Mouse (Mus musculus) retina, adult 2 months (tissue): ENCODE data around the gene Olfr279.
"Not testable (repeated sequence)": the region's sequence is repeated elsewhere in the genome, so short reads cannot be mapped to it uniquely, and the experiment has no call there.

Source experiments
- DNase-seq: peaks from one replicate; pipeline ENCODE4 v3.0.0-alpha.2; 2012; ENCODE audit warnings: low read depth, low spot score

The Olfr279 gene

GRCm38 (mm10) chr15:98511386-98511928, 19.3 kb downstream of the Olfr279 start:
- no peak for DNase-seq

GRCm38 (mm10) chr15:98512232-98512631, 20.0 kb downstream of the Olfr279 start:
- no peak for DNase-seq

- DNase-seq: no peak
Observed at GRCm38 (mm10) chr15:98512799-98513321, 20.7 kb downstream of the Olfr279 start.

GRCm38 (mm10) chr15:98513676-98514075, 21.5 kb downstream of the Olfr279 start:
- DNase-seq: not testable (repeated sequence)

- DNase-seq: no peak
Observed at GRCm38 (mm10) chr15:98514146-98514545, 21.9 kb downstream of the Olfr279 start.

- DNase-seq: not testable (repeated sequence)
Observed at GRCm38 (mm10) chr15:98514845-98515244, 22.6 kb downstream of the Olfr279 start.

GRCm38 (mm10) chr15:98517380-98518355, 25.5 kb downstream of the Olfr279 start:
- DNase-seq: no peak

GRCm38 (mm10) chr15:98521245-98521644, 29.0 kb downstream of the Olfr279 start:
- DNase-seq: no peak

GRCm38 (mm10) chr15:98526057-98526456, 33.9 kb downstream of the Olfr279 start:
- no peak for DNase-seq

GRCm38 (mm10) chr15:98527056-98527771, 35.0 kb downstream of the Olfr279 start:
- DNase-seq: no peak

- DNase-seq: no peak
Observed at GRCm38 (mm10) chr15:98528066-98528563, 35.9 kb downstream of the Olfr279 start.

- DNase-seq: no peak
Observed at GRCm38 (mm10) chr15:98532281-98532680, 40.1 kb downstream of the Olfr279 start.

GRCm38 (mm10) chr15:98533035-98533531, 40.9 kb downstream of the Olfr279 start:
- no peak for DNase-seq

GRCm38 (mm10) chr15:98533881-98534627, 41.9 kb downstream of the Olfr279 start, which contains the start of gene Kansl2:
Kansl2 (minus strand) TSS chr15:98534264.
- DNase-seq: peak; percentile 96

GRCm38 (mm10) chr15:98535921-98536320, 43.7 kb downstream of the Olfr279 start:
- DNase-seq: no peak

- no peak for DNase-seq
Observed at GRCm38 (mm10) chr15:98536828-98537510, 44.8 kb downstream of the Olfr279 start.

- no peak for DNase-seq
Observed at GRCm38 (mm10) chr15:98537923-98538322, 45.7 kb downstream of the Olfr279 start.

GRCm38 (mm10) chr15:98541064-98541463, 48.9 kb downstream of the Olfr279 start:
- no peak for DNase-seq

- no peak for DNase-seq
Observed at GRCm38 (mm10) chr15:98543341-98543740, 51.1 kb downstream of the Olfr279 start.

- DNase-seq: no peak
Observed at GRCm38 (mm10) chr15:98545151-98545550, 52.9 kb downstream of the Olfr279 start.
